Mouse (Mus musculus) hindbrain, embryonic 16.5 days (tissue): ENCODE measurements around the gene Relb. TPM values are rescaled to one million over a fixed set of nuclear protein-coding genes. Genes with fewer than 3 reads are reported as not detected.

Experiments used
- ATAC-seq: fragments of 200-750 bp; cut with Nextera tagmentation; 2 replicates; pipeline ENCODE4 v1.8.0; 2017; ENCODE audit warnings: moderate TSS enrichment, moderate library complexity
- H3K27ac ChIP-seq: fragments of 300-500 bp; sonication (generic); 2 replicates; pipeline ENCODE4 v1.5.1; 2014; ENCODE audit warnings: low read depth, mild to moderate bottlenecking, control low read depth, low read length, moderate library complexity
- H3K27me3 ChIP-seq: fragments of 300-500 bp; sonication (generic); replicated peaks from 2 replicates; pipeline ENCODE4 v1.6.1; 2014; ENCODE audit warnings: low read length; ENCODE audit not compliant: control insufficient read depth, insufficient read depth
- H3K36me3 ChIP-seq: fragments of 300-500 bp; sonication (generic); 2 replicates; pipeline ENCODE4 v1.6.1; 2014; ENCODE audit warnings: mild to moderate bottlenecking, low read length, moderate library complexity, mixed read lengths; ENCODE audit not compliant: control insufficient read depth, insufficient read depth
- H3K4me1 ChIP-seq: fragments of 300-500 bp; sonication (generic); 2 replicates; pipeline ENCODE4 v1.6.1; 2014; ENCODE audit warnings: low read depth, low read length; ENCODE audit not compliant: control insufficient read depth, insufficient read depth
- H3K4me2 ChIP-seq: fragments of 300-500 bp; sonication (generic); 2 replicates; pipeline ENCODE4 v1.6.1; 2014; ENCODE audit warnings: mild to moderate bottlenecking, low read length, control low read depth, moderate library complexity
- H3K4me3 ChIP-seq: fragments of 300-500 bp; sonication (generic); 2 replicates; pipeline ENCODE4 v1.5.1; 2014; ENCODE audit warnings: mild to moderate bottlenecking, low read length, control low read depth, moderate library complexity
- H3K9ac ChIP-seq: fragments of 300-500 bp; sonication (generic); 2 replicates; pipeline ENCODE4 v1.6.1; 2014; ENCODE audit warnings: low read depth, mild to moderate bottlenecking, control low read depth, low read length, moderate library complexity
- H3K9me3 ChIP-seq: fragments of 300-500 bp; sonication (generic); 2 replicates; pipeline ENCODE4 v1.6.1; 2014; ENCODE audit warnings: mild to moderate bottlenecking, low read length, moderate library complexity; ENCODE audit not compliant: control insufficient read depth
- WGBS: fragments of 180-500 bp; shearing (Covaris S2); extraction: QIAGEN DNeasy Blood & Tissue Kit; methylation state at CpG from one replicate; pipeline ENCODE4 v1.1.7; 2014; 5-methylcytosine and 5-hydroxymethylcytosine counted together
- polyA plus RNA-seq: library from polyadenylated mRNA; unstranded; fragments of >200 nt; fragmentation: Nextera tagmentation; extraction: Ambion mirVana; gene quantifications from 2 replicates; pipeline ENCODE4 v1.2.1, GENCODE M21; 2015

Gene Relb
- polyA plus RNA-seq, result 6.7 and 6.9 TPM in 2 replicates

- Histone ChIP-seq H3K27me3 (no peaks in the 10 kb centered on the region), H3K4me3 (peak within 1 kb of the TSS; percentile 85), H3K4me2 (peak within 1 kb of the TSS; percentile 95), H3K9me3 (no peaks in the 10 kb centered on the region), H3K36me3 (peaks cover 23% of the 10 kb centered on the region), H3K9ac (peak within 1 kb of the TSS; percentile 67), H3K4me1 (no peaks in the 10 kb centered on the region; the same call in 1 of the 2 replicates), H3K27ac (peak within 1 kb of the TSS; percentile 73)
- 2% methylated on average over 32 of the region's 41 CpGs for WGBS
- ATAC-seq, result peak; percentile 67
These were observed at the start of gene Relb for GRCm38 (mm10) chr7:19629361-19629734. Relb (minus strand) TSS chr7:19629438.

DNA sequence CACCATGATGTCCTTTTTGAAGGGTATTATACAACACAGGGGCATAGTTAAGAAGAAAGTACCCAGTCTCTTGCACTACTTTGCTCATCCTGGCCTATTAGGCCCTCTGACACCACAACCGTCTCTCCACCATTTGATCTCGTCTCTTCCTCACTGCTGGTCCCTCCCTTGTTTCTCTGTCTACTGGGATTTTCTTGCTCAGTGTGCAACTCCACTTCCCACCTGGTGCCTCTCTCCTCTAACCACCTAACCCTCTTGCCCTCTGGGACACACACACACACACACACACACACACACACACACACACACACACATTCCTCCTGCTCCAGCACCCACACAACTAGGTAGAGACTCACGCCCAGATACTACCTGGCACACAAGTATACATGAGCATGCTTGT lies 49.7 kb upstream of the Relb start:
- no peak for ATAC-seq
- Histone ChIP-seq H3K36me3 (no peaks in the 10 kb centered on the region), H3K4me1 (no peaks in the 10 kb centered on the region), H3K4me2 (no peak overlapping the region), H3K4me3 (no peak overlapping the region), H3K9ac (no peak overlapping the region), H3K9me3 (no peaks in the 10 kb centered on the region), H3K27ac (no peak overlapping the region), H3K27me3 (no peaks in the 10 kb centered on the region)
- WGBS, result 84% methylated on average over 3 of the region's 3 CpGs

- H3K27ac ChIP-seq, result no peak within 1 kb of the TSS
- ATAC-seq, result no peak
- H3K4me1 ChIP-seq, result no peaks in the 10 kb centered on the region
- no peaks in the 10 kb centered on the region for H3K9me3 ChIP-seq
- no peak within 1 kb of the TSS for H3K4me2 ChIP-seq
- H3K4me3 ChIP-seq, result no peak within 1 kb of the TSS
- H3K27me3 ChIP-seq, result no peaks in the 10 kb centered on the region
- H3K9ac ChIP-seq, result no peak within 1 kb of the TSS
- H3K36me3 ChIP-seq, result no peaks in the 10 kb centered on the region
- 79% methylated on average over 8 of the region's 8 CpGs for WGBS
These were observed 48.6 kb upstream of the Relb start, which contains the start of gene Apoc2 for GRCm38 (mm10) chr7:19677872-19678271. Apoc2 (minus strand) TSS chr7:19677941.

GRCm38 (mm10) chr7:19676662-19677061 lies 47.4 kb upstream of the Relb start:
- H3K36me3 ChIP-seq, result no peaks in the 10 kb centered on the region
- H3K9me3 ChIP-seq, result no peaks in the 10 kb centered on the region
- H3K4me1 ChIP-seq, result no peaks in the 10 kb centered on the region
- H3K27me3 ChIP-seq, result no peaks in the 10 kb centered on the region
- no peak overlapping the region for H3K27ac ChIP-seq
- ATAC-seq, result no peak
- 50% methylated on average over 1 of the region's 1 CpGs for WGBS
- H3K4me3 ChIP-seq, result no peak overlapping the region
- H3K4me2 ChIP-seq, result no peak overlapping the region
- H3K9ac ChIP-seq, result no peak overlapping the region

DNA sequence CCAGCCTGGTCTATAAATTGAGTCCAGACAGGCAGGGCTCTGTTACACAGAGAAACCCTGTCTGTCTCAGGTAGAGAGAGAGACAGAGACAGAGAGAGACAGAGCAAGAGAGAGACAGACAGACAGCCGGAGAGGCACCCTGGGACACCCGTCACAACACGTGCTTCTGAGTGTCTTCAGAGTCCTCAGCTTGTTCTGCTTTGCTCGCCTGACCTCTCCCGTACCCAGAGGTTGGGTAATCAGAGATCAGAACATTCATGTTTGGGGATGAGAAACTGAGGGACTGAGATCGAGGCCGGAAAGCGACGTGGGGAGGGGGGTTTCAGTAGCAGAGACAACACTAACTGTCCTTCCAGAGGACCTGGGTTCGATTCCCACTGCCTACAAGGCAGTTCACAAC lies 46.6 kb upstream of the Relb start:
- H3K4me2 ChIP-seq, result no peak overlapping the region
- H3K9ac ChIP-seq, result no peak overlapping the region
- H3K36me3 ChIP-seq, result no peaks in the 10 kb centered on the region
- no peaks in the 10 kb centered on the region for H3K9me3 ChIP-seq
- H3K4me3 ChIP-seq, result no peak overlapping the region
- no peaks in the 10 kb centered on the region for H3K4me1 ChIP-seq
- WGBS, result 82% methylated on average over 10 of the region's 10 CpGs
- no peaks in the 10 kb centered on the region for H3K27me3 ChIP-seq
- ATAC-seq, result no peak
- no peak overlapping the region for H3K27ac ChIP-seq

DNA sequence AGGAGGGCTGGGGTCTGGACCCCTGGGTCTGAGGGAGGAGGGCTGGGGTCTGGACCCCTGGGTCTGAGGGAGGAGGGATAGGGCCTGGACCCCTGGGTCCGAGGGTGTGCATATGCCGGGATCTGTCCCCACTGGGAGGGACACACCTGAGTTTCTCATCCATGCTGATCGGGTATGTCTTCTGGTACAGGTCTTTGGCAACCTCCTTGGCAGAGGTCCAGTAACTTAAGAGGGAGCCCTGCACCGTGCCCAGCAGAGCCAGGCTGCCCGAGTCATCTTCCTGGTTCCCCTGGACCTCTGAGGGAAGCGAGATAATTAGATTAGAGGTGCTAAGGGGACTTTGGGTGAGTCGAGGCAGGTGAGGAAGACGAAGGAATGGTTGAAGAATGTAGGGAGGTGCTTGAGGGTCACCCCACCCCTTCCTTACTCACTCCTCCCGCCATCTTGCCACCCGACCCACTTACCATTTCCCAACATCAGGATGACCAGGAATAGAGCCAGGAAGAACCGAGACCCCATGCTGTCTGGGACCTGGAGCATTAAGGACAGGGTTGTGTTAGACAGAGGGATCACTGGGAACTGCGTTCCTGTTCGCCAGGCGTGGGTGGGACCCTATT lies 44.0 kb upstream of the Relb start:
- ATAC-seq, result no peak

DNA sequence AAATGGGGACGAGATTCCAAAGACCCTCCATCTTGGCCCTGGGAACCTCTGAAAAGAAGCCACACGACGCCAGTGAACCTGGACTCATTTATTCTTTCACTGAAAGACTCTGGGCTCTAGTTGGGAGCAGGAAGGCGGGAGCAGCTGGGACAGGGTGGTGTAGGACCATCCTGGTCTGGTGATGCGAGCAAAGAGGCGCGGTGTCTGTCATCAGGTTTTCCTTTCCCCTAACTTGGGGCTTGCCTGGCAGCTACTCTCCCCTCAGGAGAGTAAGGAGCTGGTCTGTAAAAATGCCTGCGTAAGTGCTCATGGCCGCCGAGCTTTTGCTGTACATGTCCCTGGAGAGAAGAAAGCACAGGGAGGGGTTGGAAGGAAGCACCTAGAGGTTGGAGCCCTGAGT lies 42.3 kb upstream of the Relb start:
- no peaks in the 10 kb centered on the region for H3K36me3 ChIP-seq
- ATAC-seq, result no peak
- no peaks in the 10 kb centered on the region for H3K27me3 ChIP-seq
- H3K9ac ChIP-seq, result no peak overlapping the region
- H3K27ac ChIP-seq, result no peak overlapping the region
- no peak overlapping the region for H3K4me3 ChIP-seq
- 64% methylated on average over 10 of the region's 10 CpGs for whole genome bisulfite sequencing
- no peaks in the 10 kb centered on the region for H3K9me3 ChIP-seq
- H3K4me2 ChIP-seq, result no peak overlapping the region
- H3K4me1 ChIP-seq, result 0 out of 2 replicates have a peak, but pooled peaks cover 2% of the 10 kb centered on the region

More for the DNA sequence above, 44.0 kb upstream of the Relb start:
- H3K36me3 ChIP-seq, result no peaks in the 10 kb centered on the region
- no peak overlapping the region for H3K4me3 ChIP-seq
- H3K27me3 ChIP-seq, result no peaks in the 10 kb centered on the region
- no peak overlapping the region for H3K9ac ChIP-seq
- no peak overlapping the region for H3K4me2 ChIP-seq
- H3K4me1 ChIP-seq, result 0 out of 2 replicates have a peak, but pooled peaks cover 2% of the 10 kb centered on the region
- H3K27ac ChIP-seq, result no peak overlapping the region
- H3K9me3 ChIP-seq, result no peaks in the 10 kb centered on the region
- WGBS, result 69% methylated on average over 14 of the region's 14 CpGs

DNA sequence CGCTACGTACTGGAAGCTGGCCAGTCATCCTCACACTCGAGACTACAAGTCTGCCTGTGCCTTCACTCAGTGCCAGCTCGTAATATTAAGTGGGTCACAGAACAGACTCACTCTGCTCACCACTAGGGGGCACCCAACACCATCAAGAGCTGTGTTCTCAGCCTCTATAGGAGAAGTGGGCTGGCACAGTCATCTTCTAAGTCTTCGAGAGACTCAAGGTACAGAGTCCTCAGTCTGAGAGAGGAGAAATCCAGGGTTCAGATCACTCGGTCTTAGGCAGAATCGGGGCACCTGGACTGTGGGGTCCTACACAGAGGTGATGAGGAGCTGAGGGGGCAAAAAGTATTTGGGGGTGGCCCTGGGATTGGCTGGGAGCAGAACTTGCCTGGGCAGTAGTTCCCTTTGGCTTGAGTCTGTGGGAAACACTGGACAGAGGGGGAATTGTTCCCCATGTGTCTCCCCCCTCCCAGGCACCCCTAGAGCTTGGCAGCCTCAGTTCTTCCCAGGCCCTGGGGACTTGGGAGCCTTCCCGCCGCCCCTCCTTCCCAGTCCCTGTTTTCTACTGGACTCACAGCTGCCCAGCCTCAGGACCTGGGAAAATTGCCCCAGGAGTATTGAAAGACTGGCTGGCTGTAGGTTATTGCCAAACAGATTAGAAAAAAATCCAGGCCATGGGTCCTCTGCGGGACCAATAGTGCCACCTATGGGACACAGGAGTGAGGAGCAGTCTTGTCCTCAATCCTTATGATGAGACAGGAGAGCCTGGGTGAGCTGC lies 39.9 kb upstream of the Relb start:
- peak overlapping the region; percentile 72 for H3K27ac ChIP-seq
- H3K9me3 ChIP-seq, result no peaks in the 10 kb centered on the region
- no peaks in the 10 kb centered on the region for H3K36me3 ChIP-seq
- peak; percentile 79 for ATAC-seq
- no peak overlapping the region for H3K4me3 ChIP-seq
- peak overlapping the region; percentile 31; the same call in 1 of the 2 replicates for H3K9ac ChIP-seq
- no peaks in the 10 kb centered on the region for H3K27me3 ChIP-seq
- H3K4me1 ChIP-seq, result peaks cover 8% of the 10 kb centered on the region
- WGBS, result 5% methylated on average over 10 of the region's 10 CpGs
- H3K4me2 ChIP-seq, result peak overlapping the region; percentile 39

DNA sequence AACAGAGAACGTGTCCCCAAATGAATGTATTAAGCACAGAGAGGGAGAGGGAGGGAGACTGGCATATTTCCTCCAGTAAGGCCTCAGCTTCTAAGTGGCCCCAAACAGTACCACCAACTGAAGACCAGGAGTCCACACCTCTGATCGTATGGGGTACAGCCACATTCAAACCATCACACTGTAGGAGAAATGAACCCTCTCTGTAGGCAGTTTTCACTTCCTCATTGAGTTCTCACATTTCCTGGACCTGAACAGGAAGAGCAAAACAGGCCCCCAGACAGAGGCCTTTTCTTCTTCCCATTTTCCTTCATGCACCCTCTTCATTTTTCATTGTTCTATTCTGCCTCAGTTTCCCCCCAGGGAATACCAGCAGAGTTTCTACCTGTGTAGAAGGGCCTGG lies 38.2 kb upstream of the Relb start:
- Histone ChIP-seq H3K4me2 (no peak overlapping the region), H3K27me3 (no peaks in the 10 kb centered on the region), H3K4me3 (no peak overlapping the region), H3K36me3 (no peaks in the 10 kb centered on the region), H3K9me3 (no peaks in the 10 kb centered on the region), H3K9ac (no peak overlapping the region), H3K27ac (no peak overlapping the region), H3K4me1 (peaks cover 19% of the 10 kb centered on the region)
- 83% methylated on average over 2 of the region's 2 CpGs for whole genome bisulfite sequencing
- ATAC-seq, result no peak
